Mouse (Mus musculus) neural tube, embryonic 14.5 days (tissue): Measurements from ENCODE around the gene Fgf15. TPM values are rescaled to one million over a fixed set of nuclear protein-coding genes. Genes with fewer than 3 reads are reported as not detected.

Source experiments
- ATAC-seq: fragments of 200-750 bp; cut with Nextera tagmentation; 2 replicates; pipeline ENCODE4 v1.8.0; 2017; ENCODE audit warnings: low read depth, mild to moderate bottlenecking, moderate TSS enrichment, moderate library complexity
- H3K27ac ChIP-seq: fragments of 300-500 bp; sonication (generic); 2 replicates; pipeline ENCODE4 v1.5.1; 2014; ENCODE audit warnings: low read depth, mild to moderate bottlenecking, control low read depth, low read length, moderate library complexity, mixed read lengths
- H3K27me3 ChIP-seq: fragments of 300-500 bp; sonication (generic); 2 replicates; pipeline ENCODE4 v1.6.1; 2014; ENCODE audit warnings: low read length; ENCODE audit not compliant: control insufficient read depth, insufficient read depth
- H3K36me3 ChIP-seq: fragments of 300-500 bp; sonication (generic); 2 replicates; pipeline ENCODE4 v1.6.1; 2014; ENCODE audit warnings: low read length, mixed read lengths; ENCODE audit not compliant: control insufficient read depth, insufficient read depth
- H3K4me1 ChIP-seq: fragments of 300-500 bp; sonication (generic); 2 replicates; pipeline ENCODE4 v1.6.1; 2014; ENCODE audit warnings: low read length; ENCODE audit not compliant: control insufficient read depth, insufficient read depth
- H3K4me2 ChIP-seq: fragments of 300-500 bp; sonication (generic); 2 replicates; pipeline ENCODE4 v1.6.1; 2014; ENCODE audit warnings: mild to moderate bottlenecking, low read depth, low read length, control low read depth
- H3K4me3 ChIP-seq: fragments of 300-500 bp; sonication (generic); 2 replicates; pipeline ENCODE4 v1.5.1; 2014; ENCODE audit warnings: low read depth, low read length, control low read depth, mixed read lengths
- H3K9ac ChIP-seq: fragments of 300-500 bp; sonication (generic); replicated peaks from 2 replicates; pipeline ENCODE4 v1.6.1; 2014; ENCODE audit warnings: low read depth, mild to moderate bottlenecking, control low read depth, low read length, mixed read lengths
- H3K9me3 ChIP-seq: fragments of 300-500 bp; sonication (generic); 2 replicates; pipeline ENCODE4 v1.6.1; 2016; ENCODE audit warnings: low read length; ENCODE audit not compliant: control insufficient read depth
- WGBS: fragments of 180-500 bp; shearing (Covaris S2); extraction: QIAGEN DNeasy Blood & Tissue Kit; methylation state at CpG from one replicate; pipeline ENCODE4 v1.1.7; 2014; 5-methylcytosine and 5-hydroxymethylcytosine counted together
- polyA plus RNA-seq: library from polyadenylated mRNA; unstranded; fragments of >200 nt; fragmentation: Nextera tagmentation; extraction: Ambion mirVana; gene quantifications from 2 replicates; pipeline ENCODE4 v1.2.1, GENCODE M21; 2014

Fgf15 gene
- polyA plus RNA-seq, 1 experiment from 2014 or later, result 11.9 TPM

GRCm38 (mm10) chr7:144938661-144939343 lies 42.5 kb downstream of the Fgf15 start:
- Histone ChIP-seq H3K9me3 (no peaks in the 10 kb centered on the region), H3K27ac (no peak overlapping the region), H3K4me2 (peak overlapping the region; percentile 95), H3K36me3 (no peaks in the 10 kb centered on the region), H3K27me3 (peaks cover 43% of the 10 kb centered on the region), H3K4me1 (peaks cover 50% of the 10 kb centered on the region), H3K4me3 (peak overlapping the region; percentile 40), H3K9ac (peak overlapping the region; percentile 48)
- no peak for ATAC-seq
- under 1% methylated on average over 32 of the region's 32 CpGs for WGBS

GRCm38 (mm10) chr7:144939344-144940002 lies 43.1 kb downstream of the Fgf15 start, which contains the start of gene Ccnd1:
Gene Ccnd1 (minus strand): TSS chr7:144939925.
- H3K4me1 ChIP-seq, result peaks cover 50% of the 10 kb centered on the region

GRCm38 (mm10) chr7:144940003-144940571 lies 43.8 kb downstream of the Fgf15 start:
- under 1% methylated on average over 22 of the region's 22 CpGs for WGBS
- Histone ChIP-seq H3K27me3 (peaks cover 43% of the 10 kb centered on the region), H3K9me3 (no peaks in the 10 kb centered on the region), H3K4me3 (peak overlapping the region; percentile 13; the same call in 1 of the 2 replicates), H3K9ac (no peak overlapping the region), H3K36me3 (no peaks in the 10 kb centered on the region), H3K4me1 (peaks cover 50% of the 10 kb centered on the region), H3K27ac (no peak overlapping the region), H3K4me2 (peak overlapping the region; percentile 95)
- no peak for ATAC-seq

More at GRCm38 (mm10) chr7:144939344-144940002, 43.1 kb downstream of the Fgf15 start, which contains the start of gene Ccnd1:
- Histone ChIP-seq H3K27ac (peak within 1 kb of the TSS; percentile 22; the same call in 1 of the 2 replicates), H3K9me3 (no peaks in the 10 kb centered on the region), H3K27me3 (peaks cover 43% of the 10 kb centered on the region), H3K36me3 (no peaks in the 10 kb centered on the region), H3K9ac (peak within 1 kb of the TSS; percentile 48; the same call in 1 of the 2 replicates), H3K4me2 (peak within 1 kb of the TSS; percentile 95), H3K4me3 (peak within 1 kb of the TSS; percentile 40)
- under 1% methylated on average over 38 of the region's 45 CpGs for whole genome bisulfite sequencing
- ATAC-seq, result peak; percentile 22; the same call in 1 of the 2 replicates

GRCm38 (mm10) chr7:144940585-144940984 lies 44.3 kb downstream of the Fgf15 start:
- under 1% methylated on average over 11 of the region's 11 CpGs for WGBS
- no peaks in the 10 kb centered on the region for H3K9me3 ChIP-seq
- peaks cover 43% of the 10 kb centered on the region for H3K27me3 ChIP-seq
- no peak overlapping the region for H3K4me3 ChIP-seq
- no peak overlapping the region for H3K27ac ChIP-seq
- H3K4me2 ChIP-seq, result peak overlapping the region; percentile 95; the same call in 1 of the 2 replicates
- H3K9ac ChIP-seq, result no peak overlapping the region
- H3K36me3 ChIP-seq, result no peaks in the 10 kb centered on the region
- peaks cover 50% of the 10 kb centered on the region for H3K4me1 ChIP-seq
- ATAC-seq, result no peak

- Histone ChIP-seq H3K36me3 (no peaks in the 10 kb centered on the region), H3K4me2 (peak overlapping the region; percentile 95), H3K27me3 (peaks cover 43% of the 10 kb centered on the region), H3K9me3 (no peaks in the 10 kb centered on the region), H3K4me1 (peaks cover 50% of the 10 kb centered on the region), H3K9ac (0 out of 2 replicates have a peak overlapping the region, but pooled peaks have one; percentile 25), H3K4me3 (peak overlapping the region; percentile 36), H3K27ac (peak overlapping the region; percentile 28; the same call in 1 of the 2 replicates)
- peak; percentile 54 for ATAC-seq
- under 1% methylated on average over 39 of the region's 39 CpGs for WGBS
Observed at GRCm38 (mm10) chr7:144941242-144941831, 45.0 kb downstream of the Fgf15 start.

- under 1% methylated on average over 35 of the region's 35 CpGs for WGBS
- Histone ChIP-seq H3K9ac (no peak overlapping the region), H3K27me3 (peaks cover 43% of the 10 kb centered on the region), H3K4me2 (peak overlapping the region; percentile 95), H3K4me3 (peak overlapping the region; percentile 36; the same call in 1 of the 2 replicates), H3K4me1 (peaks cover 50% of the 10 kb centered on the region), H3K36me3 (no peaks in the 10 kb centered on the region), H3K27ac (no peak overlapping the region), H3K9me3 (no peaks in the 10 kb centered on the region)
- ATAC-seq, result 0 out of 2 replicates have a peak, but pooled peaks have one; percentile 2
Observed at GRCm38 (mm10) chr7:144942071-144942743, 45.9 kb downstream of the Fgf15 start.

- Histone ChIP-seq H3K9ac (no peak overlapping the region), H3K27ac (no peak overlapping the region), H3K4me2 (peak overlapping the region; percentile 95), H3K9me3 (no peaks in the 10 kb centered on the region), H3K36me3 (no peaks in the 10 kb centered on the region), H3K4me3 (peak overlapping the region; percentile 32), H3K27me3 (peaks cover 43% of the 10 kb centered on the region), H3K4me1 (peaks cover 49% of the 10 kb centered on the region)
- WGBS, result under 1% methylated on average over 20 of the region's 20 CpGs
- ATAC-seq, result 0 out of 2 replicates have a peak, but pooled peaks have one; percentile 10
Observed at GRCm38 (mm10) chr7:144942744-144943135, 46.4 kb downstream of the Fgf15 start.

- peak; percentile 46 for ATAC-seq
- H3K4me2 ChIP-seq, result peak overlapping the region; percentile 95
- H3K27ac ChIP-seq, result no peak overlapping the region
- H3K9me3 ChIP-seq, result no peaks in the 10 kb centered on the region
- no peaks in the 10 kb centered on the region for H3K36me3 ChIP-seq
- peaks cover 38% of the 10 kb centered on the region for H3K27me3 ChIP-seq
- H3K4me3 ChIP-seq, result peak overlapping the region; percentile 32
- H3K9ac ChIP-seq, result peak overlapping the region; percentile 42
- peaks cover 45% of the 10 kb centered on the region for H3K4me1 ChIP-seq
- 0% methylated on average over 45 of the region's 45 CpGs for WGBS
Observed at GRCm38 (mm10) chr7:144943254-144943653, 46.9 kb downstream of the Fgf15 start.
